17 mouse cellular contexts compared by ENCODE assay signal in the genomic region with DNA sequence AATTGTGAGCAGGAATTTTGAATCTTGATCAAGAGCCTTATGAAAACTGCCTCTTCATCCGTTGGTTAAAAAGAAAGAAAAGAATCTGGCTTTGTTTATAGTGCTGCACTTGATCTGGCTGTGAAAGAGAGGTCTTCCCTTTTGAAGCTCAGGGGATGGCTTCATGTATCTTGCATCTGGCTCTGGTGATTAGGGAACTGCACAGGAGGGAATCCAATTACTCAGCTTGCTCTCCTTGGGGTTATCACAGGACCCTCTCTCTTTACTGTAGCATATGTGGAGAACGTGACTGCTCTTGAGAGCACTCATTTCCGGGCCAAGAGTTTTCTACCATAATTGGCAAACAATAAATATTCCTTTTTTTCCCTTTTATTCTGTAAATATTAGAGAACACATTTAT.
"Had no signal": no experiment of that assay in that cellular context is flagged by ENCODE, and none has a peak within 500 bp of the region (broad histone marks: within the 10 kb centered on the region; RNA-seq: fewer than 3 reads in every experiment).

No protein-coding gene starts in this region.

- H3K27ac ChIP-seq: midbrain, embryonic 10.5 days; midbrain, embryonic 12.5 days; neural tube, embryonic 13.5 days; neural tube, embryonic 15.5 days had no signal

- H3K4me3 ChIP-seq: midbrain, embryonic 10.5 days; midbrain, embryonic 12.5 days; myocyte; neural tube, embryonic 13.5 days; neural tube, embryonic 15.5 days had no signal

- H3K4me1 ChIP-seq: midbrain, embryonic 10.5 days; midbrain, embryonic 12.5 days; neural tube, embryonic 13.5 days; neural tube, embryonic 15.5 days had no signal

- ATAC-seq: midbrain, embryonic 16.5 days had no signal

- H3K27me3 ChIP-seq: midbrain, embryonic 12.5 days; neural tube, embryonic 13.5 days; neural tube, embryonic 15.5 days had no signal

- DNase-seq: lung, adult 18-20 months; lung, embryonic 14.5 days; lung, postnatal 10 days; lung, postnatal 4 days; right cerebral cortex, adult 18-20 months; right cerebral cortex, postnatal 25 days; right cerebral cortex, postnatal 4 days; spleen, adult 18-20 months; thymus, adult 18-20 months; thymus, postnatal 14 days; thymus, postnatal 36 days had no signal

- H3K9me3 ChIP-seq: midbrain, embryonic 10.5 days; midbrain, embryonic 12.5 days; neural tube, embryonic 13.5 days; neural tube, embryonic 15.5 days had no signal

- H3K4me2 ChIP-seq: lung, embryonic 14.5 days; midbrain, embryonic 12.5 days; neural tube, embryonic 13.5 days; neural tube, embryonic 15.5 days had no signal

- H3K36me3 ChIP-seq: midbrain, embryonic 10.5 days; midbrain, embryonic 12.5 days; neural tube, embryonic 13.5 days; neural tube, embryonic 15.5 days had no signal

- H3K9ac ChIP-seq: lung, embryonic 14.5 days; midbrain, embryonic 12.5 days; neural tube, embryonic 13.5 days; neural tube, embryonic 15.5 days had no signal
